Mouse (Mus musculus) limb, embryonic 14.5 days (tissue): ENCODE measurements at regions not wholly inside any gene's neighbourhood (a gene's known extent, or its start where the extent isn't known, plus 50 kb on each side); places are given as distances from the start of the nearest gene placed in this dataset.

Experiments used
- ATAC-seq: fragments of 200-750 bp; cut with Nextera tagmentation; 2 replicates; pipeline ENCODE4 v1.8.0; 2017; ENCODE audit warnings: low read depth, moderate number of reproducible peaks, moderate TSS enrichment; ENCODE audit not compliant: low FRiP score
- DNase-seq: peaks from one replicate; pipeline ENCODE4 v3.0.0-alpha.2; 2015; ENCODE audit warnings: low spot score
- H3K27ac ChIP-seq: fragments of 300-500 bp; sonication (generic); replicated peaks from 2 replicates; pipeline ENCODE4 v1.5.1; 2014; ENCODE audit warnings: low read depth, mild to moderate bottlenecking, low read length, moderate library complexity, mixed read lengths
- H3K27me3 ChIP-seq: fragments of 300-500 bp; sonication (generic); 2 replicates; pipeline ENCODE4 v1.6.1; 2014; ENCODE audit warnings: low read length, mixed read lengths; ENCODE audit not compliant: control insufficient read depth, insufficient read depth
- H3K36me3 ChIP-seq: fragments of 300-500 bp; sonication (generic); 2 replicates; pipeline ENCODE4 v1.6.1; 2014; ENCODE audit warnings: mild to moderate bottlenecking, low read length, moderate library complexity, mixed read lengths; ENCODE audit not compliant: control insufficient read depth, insufficient read depth
- H3K4me1 ChIP-seq: fragments of 300-500 bp; sonication (generic); 2 replicates; pipeline ENCODE4 v1.6.1; 2014; ENCODE audit warnings: antibody characterized with exemption, low read length, mixed read lengths; ENCODE audit not compliant: control insufficient read depth, insufficient read depth
- H3K4me2 ChIP-seq: fragments of 300-500 bp; sonication (generic); replicated peaks from 2 replicates; pipeline ENCODE4 v1.6.1; 2014; ENCODE audit warnings: low read depth, mild to moderate bottlenecking, low read length, moderate library complexity; ENCODE audit not compliant: severe bottlenecking
- H3K4me3 ChIP-seq: fragments of 300-500 bp; sonication (generic); replicated peaks from 2 replicates; pipeline ENCODE4 v1.5.1; 2014; ENCODE audit warnings: low read length
- H3K9ac ChIP-seq: fragments of 300-500 bp; sonication (generic); 2 replicates; pipeline ENCODE4 v1.6.1; 2014; ENCODE audit warnings: mild to moderate bottlenecking, low read depth, low read length, moderate library complexity; ENCODE audit not compliant: severe bottlenecking
- H3K9me3 ChIP-seq: fragments of 300-500 bp; sonication (generic); 2 replicates; pipeline ENCODE4 v1.6.1; 2016; ENCODE audit warnings: low read length; ENCODE audit not compliant: control insufficient read depth
- POLR2A ChIP-seq: fragments of 200-500 bp; IDR thresholded peaks from 2 replicates; pipeline ENCODE4 v1.8.0; 2012; ENCODE audit warnings: inconsistent platforms, mild to moderate bottlenecking, moderate library complexity, borderline replicate concordance; ENCODE audit not compliant: insufficient read depth, insufficient read length; ENCODE audit errors: extremely low read depth
- WGBS: fragments of 180-500 bp; shearing (Covaris S2); extraction: QIAGEN DNeasy Blood & Tissue Kit; methylation state at CpG from one replicate; pipeline ENCODE4 v1.1.7; 2014; 5-methylcytosine and 5-hydroxymethylcytosine counted together

GRCm38 (mm10) chr6:103366782-103367491 is 143.4 kb upstream of the Chl1 start:
- H3K36me3 ChIP-seq: no peaks in the 10 kb centered on the region
- H3K4me2 ChIP-seq: no peak overlapping the region
- no peak for TF ChIP-seq POLR2A
- no peaks in the 10 kb centered on the region for H3K4me1 ChIP-seq
- no peaks in the 10 kb centered on the region for H3K9me3 ChIP-seq
- no peak for DNase-seq
- H3K27me3 ChIP-seq: no peaks in the 10 kb centered on the region
- 77% methylated on average over 2 of the region's 2 CpGs for WGBS
- H3K9ac ChIP-seq: no peak overlapping the region
- H3K4me3 ChIP-seq: no peak overlapping the region
- ATAC-seq: no peak
- H3K27ac ChIP-seq: no peak overlapping the region

GRCm38 (mm10) chr6:103374956-103375355 is 135.4 kb upstream of the Chl1 start:
- no peak for DNase-seq
- Histone ChIP-seq H3K4me3 (no peak overlapping the region), H3K36me3 (no peaks in the 10 kb centered on the region), H3K4me1 (no peaks in the 10 kb centered on the region), H3K27ac (no peak overlapping the region), H3K9me3 (no peaks in the 10 kb centered on the region), H3K9ac (no peak overlapping the region), H3K4me2 (no peak overlapping the region), H3K27me3 (no peaks in the 10 kb centered on the region)
- ATAC-seq: no peak
- no peak for TF ChIP-seq POLR2A
- 68% methylated on average over 7 of the region's 7 CpGs for WGBS

GRCm38 (mm10) chr6:103377277-103377676 is 133.1 kb upstream of the Chl1 start:
- DNase-seq: no peak
- H3K36me3 ChIP-seq: no peaks in the 10 kb centered on the region
- H3K27me3 ChIP-seq: no peaks in the 10 kb centered on the region
- no peak for ATAC-seq
- H3K4me3 ChIP-seq: no peak overlapping the region
- no peak overlapping the region for H3K4me2 ChIP-seq
- no peak overlapping the region for H3K9ac ChIP-seq
- no peaks in the 10 kb centered on the region for H3K4me1 ChIP-seq
- TF ChIP-seq POLR2A: no peak
- no peaks in the 10 kb centered on the region for H3K9me3 ChIP-seq
- 71% methylated on average over 1 of the region's 1 CpGs for WGBS
- no peak overlapping the region for H3K27ac ChIP-seq

GRCm38 (mm10) chr6:103378047-103378446 is 132.3 kb upstream of the Chl1 start:
- Histone ChIP-seq H3K27ac (no peak overlapping the region), H3K36me3 (no peaks in the 10 kb centered on the region), H3K27me3 (no peaks in the 10 kb centered on the region), H3K4me1 (no peaks in the 10 kb centered on the region), H3K9me3 (no peaks in the 10 kb centered on the region), H3K4me3 (no peak overlapping the region), H3K4me2 (no peak overlapping the region), H3K9ac (no peak overlapping the region)
- ATAC-seq: no peak
- TF ChIP-seq POLR2A: no peak
- DNase-seq: no peak

GRCm38 (mm10) chr6:103381030-103381429 is 129.4 kb upstream of the Chl1 start:
- Histone ChIP-seq H3K36me3 (no peaks in the 10 kb centered on the region), H3K4me3 (no peak overlapping the region), H3K4me1 (no peaks in the 10 kb centered on the region), H3K4me2 (no peak overlapping the region), H3K27ac (no peak overlapping the region), H3K9ac (no peak overlapping the region), H3K9me3 (no peaks in the 10 kb centered on the region), H3K27me3 (no peaks in the 10 kb centered on the region)
- TF ChIP-seq POLR2A: no peak
- no peak for ATAC-seq
- 48% methylated on average over 1 of the region's 1 CpGs for WGBS
- DNase-seq: no peak

GRCm38 (mm10) chr6:103381930-103382329 is 128.5 kb upstream of the Chl1 start:
- Histone ChIP-seq H3K4me3 (no peak overlapping the region), H3K27ac (no peak overlapping the region), H3K4me1 (no peaks in the 10 kb centered on the region), H3K4me2 (no peak overlapping the region), H3K36me3 (no peaks in the 10 kb centered on the region), H3K9me3 (no peaks in the 10 kb centered on the region), H3K9ac (no peak overlapping the region), H3K27me3 (no peaks in the 10 kb centered on the region)
- DNase-seq (no peak), ATAC-seq (no peak)
- WGBS: 67% methylated on average over 2 of the region's 2 CpGs
- no peak for TF ChIP-seq POLR2A
